Mouse (Mus musculus): ENCODE results near the gene Wdr25.

DNA sequence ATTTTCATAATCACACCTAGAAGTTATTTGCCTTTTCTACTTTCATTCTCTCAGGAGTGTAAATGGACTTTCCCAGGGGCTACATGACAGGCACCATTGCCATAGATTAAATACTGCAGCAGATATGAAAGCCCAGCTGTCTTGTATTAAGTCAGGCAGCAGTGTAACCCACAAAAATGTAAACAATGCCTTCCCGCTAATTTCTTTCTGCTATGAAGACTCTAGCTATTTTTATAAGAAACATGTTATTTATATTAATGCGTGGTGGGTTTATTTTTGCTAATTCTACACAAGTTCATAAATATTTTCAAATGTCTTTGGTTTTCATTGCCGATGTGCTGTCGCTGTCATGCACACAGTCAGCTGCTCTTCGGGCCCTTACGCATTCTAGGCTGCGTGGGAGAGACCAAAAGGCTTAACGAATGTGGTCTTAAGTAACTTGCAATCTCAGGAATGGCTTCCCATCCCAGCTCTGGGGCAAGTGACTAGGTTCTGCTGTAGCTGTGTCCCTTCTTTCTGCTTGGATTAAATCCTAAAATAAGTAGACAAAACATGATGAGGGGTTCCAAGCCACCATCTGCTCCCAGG lies 16.5 kb downstream of the Wdr25 start:
- TF ChIP-seq POLR2A (IDR thresholded peaks at IDR 0.05; ENCODE audit: control insufficient read depth, extremely low read depth, insufficient read depth, low read length, poor library complexity) (no peak), CTCF (IDR thresholded peaks at IDR 0.05; ENCODE audit: borderline replicate concordance, control insufficient read depth, extremely low read depth, insufficient read depth, low read length, poor library complexity) (no peak)

Data from thymus, adult 2 months (tissue).